Mouse (Mus musculus) forebrain, embryonic 11.5 days (tissue): ENCODE results near the gene Rps16. TPM values are rescaled to one million over a fixed set of nuclear protein-coding genes. Genes with fewer than 3 reads are reported as not detected.
A peak's percentile ranks its signal among the peaks of the same experiment; 100 is the strongest.

Source experiments
- ATAC-seq: fragments of 200-750 bp; cut with Nextera tagmentation; replicated peaks from 2 replicates; pipeline ENCODE4 v1.8.0; 2017; ENCODE audit warnings: moderate TSS enrichment; ENCODE audit not compliant: low FRiP score
- DNase-seq: peaks from one replicate; pipeline ENCODE4 v3.0.0-alpha.2; 2017; ENCODE audit warnings: low spot score
- H3K27ac ChIP-seq: fragments of 300-500 bp; sonication (generic); 2 replicates; pipeline ENCODE4 v1.5.1; 2014; ENCODE audit warnings: low read depth, low read length
- H3K27me3 ChIP-seq: fragments of 300-500 bp; sonication (generic); 2 replicates; pipeline ENCODE4 v1.6.1; 2014; ENCODE audit warnings: mild to moderate bottlenecking, low read length, mixed read lengths; ENCODE audit not compliant: control insufficient read depth, insufficient read depth
- H3K36me3 ChIP-seq: fragments of 300-500 bp; sonication (generic); 2 replicates; pipeline ENCODE4 v1.6.1; 2014; ENCODE audit warnings: mild to moderate bottlenecking, low read length, moderate library complexity, mixed read lengths; ENCODE audit not compliant: control insufficient read depth, insufficient read depth
- H3K4me1 ChIP-seq: fragments of 300-500 bp; sonication (generic); replicated peaks from 2 replicates; pipeline ENCODE4 v1.6.1; 2014; ENCODE audit warnings: low read length, mixed read lengths; ENCODE audit not compliant: control insufficient read depth, insufficient read depth
- H3K4me2 ChIP-seq: fragments of 300-500 bp; sonication (generic); 2 replicates; pipeline ENCODE4 v1.6.1; 2014; ENCODE audit warnings: low read depth, mild to moderate bottlenecking, low read length, moderate library complexity, mixed read lengths; ENCODE audit not compliant: severe bottlenecking
- H3K4me3 ChIP-seq: fragments of 300-500 bp; sonication (generic); 2 replicates; pipeline ENCODE4 v1.5.1; 2014; ENCODE audit warnings: low read depth, low read length
- H3K9ac ChIP-seq: fragments of 300-500 bp; sonication (generic); 2 replicates; pipeline ENCODE4 v1.6.1; 2014; ENCODE audit warnings: low read length
- H3K9me3 ChIP-seq: fragments of 300-500 bp; sonication (generic); 2 replicates; pipeline ENCODE4 v1.6.1; 2016; ENCODE audit warnings: low read length, mixed read lengths; ENCODE audit not compliant: control insufficient read depth
- WGBS: fragments of 180-500 bp; shearing (Covaris S2); extraction: QIAGEN DNeasy Blood & Tissue Kit; methylation state at CpG from one replicate; pipeline ENCODE4 v1.1.7; 2014; 5-methylcytosine and 5-hydroxymethylcytosine counted together
- polyA plus RNA-seq: library from polyadenylated mRNA; unstranded; fragments of >200 nt; fragmentation: Nextera tagmentation; extraction: Ambion mirVana; gene quantifications from 2 replicates; pipeline ENCODE4 v1.2.1, GENCODE M21; 2014

Gene Rps16
- polyA plus RNA-seq, 1 experiment from 2014 or later: 782 TPM

DNA sequence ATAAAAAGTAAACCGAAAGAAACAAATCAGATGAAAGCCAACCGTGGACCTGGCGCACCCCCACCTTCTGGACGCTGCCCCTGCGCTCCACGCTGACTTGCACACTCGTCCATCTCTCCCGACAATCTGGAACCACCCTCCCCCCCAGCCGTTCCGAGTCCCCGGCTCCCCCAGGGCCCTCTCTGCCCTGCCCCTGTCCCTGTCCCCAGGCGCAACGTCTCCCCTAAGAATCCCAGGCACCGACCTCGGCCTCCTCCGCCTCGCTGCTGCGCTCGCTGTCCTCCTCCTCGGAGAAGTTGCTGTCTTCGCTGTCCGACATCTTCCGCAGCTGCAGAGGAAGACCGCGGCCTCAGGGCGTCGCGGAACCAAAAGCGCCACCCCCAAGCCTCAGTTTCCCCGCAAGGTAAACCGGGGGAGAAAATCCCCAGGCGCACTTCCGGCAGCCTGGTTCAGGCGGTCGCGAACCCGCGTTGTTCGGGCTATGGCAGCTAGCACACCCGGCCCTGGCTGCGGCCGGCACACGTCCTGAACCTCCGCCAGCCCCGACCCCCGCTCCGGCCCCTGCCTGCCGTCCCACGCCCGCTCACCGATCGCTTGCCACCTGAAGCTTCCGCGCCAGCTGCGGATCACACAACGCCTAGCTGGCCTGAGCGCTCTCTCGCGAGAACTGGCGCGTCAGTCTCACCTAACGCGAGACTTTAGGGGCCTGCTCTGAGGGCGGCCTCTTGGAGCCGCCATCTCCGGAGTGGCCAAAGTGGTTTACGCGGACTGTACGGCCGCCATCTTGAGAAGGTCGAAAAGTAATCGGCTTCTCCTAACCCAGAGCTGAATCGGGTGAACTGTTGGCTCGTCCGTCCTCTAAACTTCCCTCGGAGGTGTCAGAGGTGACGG, 12.1 kb upstream of the Rps16 start, which contains the start of gene Supt5:
Supt5 (minus strand) TSS at position 639 of the 891 bp plus-strand sequence.
- peak; percentile 97 for DNase-seq
- peak; percentile 98 for ATAC-seq
- peaks cover 2% of the 10 kb centered on the region; the same call in 1 of the 2 replicates for H3K4me1 ChIP-seq
- H3K4me3 ChIP-seq: peak within 1 kb of the TSS; percentile 99
- peak within 1 kb of the TSS; percentile 80 for H3K4me2 ChIP-seq
- H3K9me3 ChIP-seq: no peaks in the 10 kb centered on the region
- H3K27ac ChIP-seq: peak within 1 kb of the TSS; percentile 54
- WGBS: under 1% methylated on average over 77 of the region's 77 CpGs
- H3K27me3 ChIP-seq: no peaks in the 10 kb centered on the region
- no peaks in the 10 kb centered on the region; the same call in 1 of the 2 replicates for H3K36me3 ChIP-seq
- H3K9ac ChIP-seq: peak within 1 kb of the TSS; percentile 95

DNA sequence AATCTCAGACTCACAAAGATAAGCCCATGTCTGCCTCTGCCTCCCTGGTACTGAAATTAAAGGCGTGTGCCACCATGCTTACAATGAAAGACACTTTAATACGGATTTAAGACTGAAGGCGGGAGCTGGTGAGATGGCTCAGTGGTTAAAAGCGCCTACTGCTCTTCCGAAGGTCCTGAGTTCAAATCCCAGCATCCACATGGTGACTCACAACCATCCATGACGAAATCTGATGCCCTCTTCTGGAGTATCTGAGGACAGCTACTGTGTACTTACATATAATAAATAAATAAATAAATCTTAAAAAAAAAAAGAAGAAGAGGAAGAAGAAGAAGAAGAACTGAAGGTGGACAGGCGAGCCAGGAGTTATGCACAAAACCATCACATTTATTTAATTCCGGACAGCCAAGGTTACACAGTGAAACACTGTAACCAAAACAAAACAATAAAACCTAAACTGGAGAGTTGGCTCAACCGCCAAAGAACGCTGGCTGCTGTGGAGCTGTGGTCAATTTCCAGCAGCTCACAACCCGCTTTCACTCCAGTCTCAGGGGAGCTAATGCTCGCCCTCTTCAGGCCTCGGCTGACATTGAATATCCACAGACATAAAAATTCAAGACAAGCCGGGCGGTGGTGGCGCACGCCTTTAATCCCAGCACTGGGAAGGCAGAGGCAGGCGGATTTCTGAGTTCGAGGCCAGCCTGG, 11.1 kb upstream of the Rps16 start:
- WGBS: 84% methylated on average over 19 of the region's 19 CpGs
- Histone ChIP-seq H3K9me3 (no peaks in the 10 kb centered on the region), H3K27me3 (no peaks in the 10 kb centered on the region), H3K4me1 (peaks cover 2% of the 10 kb centered on the region; the same call in 1 of the 2 replicates), H3K36me3 (no peaks in the 10 kb centered on the region; the same call in 1 of the 2 replicates), H3K9ac (peak overlapping the region; percentile 95), H3K4me3 (peak overlapping the region; percentile 99), H3K27ac (peak overlapping the region; percentile 54; the same call in 1 of the 2 replicates), H3K4me2 (peak overlapping the region; percentile 60)
- ATAC-seq (no peak; the same call in 1 of the 2 replicates), DNase-seq (no peak)

DNA sequence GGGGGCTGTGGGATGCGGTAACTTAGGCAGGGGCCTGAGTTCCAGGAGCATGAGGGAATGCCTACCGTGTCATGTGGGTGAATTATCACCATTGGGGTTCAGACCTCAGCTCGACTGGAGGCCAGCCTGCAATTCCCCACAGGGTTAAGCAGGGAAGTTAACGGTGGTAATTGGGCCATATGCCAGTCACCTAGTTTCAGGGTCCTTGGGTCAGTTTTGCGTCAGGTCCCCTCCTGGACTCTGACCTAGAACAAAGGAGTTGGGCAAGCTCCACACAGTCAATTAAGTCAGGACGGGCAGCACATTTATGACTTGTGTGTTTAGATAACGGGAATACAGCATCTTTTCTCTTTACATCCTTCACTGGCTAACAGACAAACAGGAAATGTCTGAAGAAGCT, 9.1 kb upstream of the Rps16 start:
- DNase-seq (no peak), ATAC-seq (no peak)
- Histone ChIP-seq H3K9me3 (no peaks in the 10 kb centered on the region), H3K27ac (no peak overlapping the region), H3K9ac (no peak overlapping the region), H3K4me1 (peaks cover 2% of the 10 kb centered on the region; the same call in 1 of the 2 replicates), H3K4me2 (no peak overlapping the region), H3K4me3 (no peak overlapping the region), H3K27me3 (no peaks in the 10 kb centered on the region), H3K36me3 (no peaks in the 10 kb centered on the region)
- 51% methylated on average over 7 of the region's 7 CpGs for WGBS

DNA sequence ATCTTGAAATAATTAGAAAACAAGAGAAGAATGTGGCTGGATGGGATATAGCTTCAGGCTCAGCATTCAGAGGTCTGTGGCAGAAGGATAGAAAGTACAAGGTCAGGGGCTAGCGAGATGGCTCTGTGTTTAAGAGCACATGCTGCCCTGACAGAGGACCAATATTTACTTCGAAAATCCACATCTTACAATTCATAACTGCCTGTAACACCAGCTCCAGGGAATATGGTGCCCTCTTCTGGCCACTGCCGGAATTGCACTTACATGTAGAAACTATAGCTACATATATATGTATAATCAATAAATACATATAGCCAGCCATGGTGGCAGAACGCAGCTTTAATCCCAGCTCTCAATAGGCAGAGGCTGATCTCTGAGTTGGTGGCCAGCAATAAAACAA, 5.8 kb upstream of the Rps16 start:
- no peak overlapping the region for H3K4me2 ChIP-seq
- no peaks in the 10 kb centered on the region for H3K27me3 ChIP-seq
- H3K4me3 ChIP-seq: no peak overlapping the region
- no peaks in the 10 kb centered on the region for H3K36me3 ChIP-seq
- DNase-seq (peak; percentile 89), ATAC-seq (no peak)
- H3K27ac ChIP-seq: no peak overlapping the region
- H3K4me1 ChIP-seq: no peaks in the 10 kb centered on the region
- no peaks in the 10 kb centered on the region for H3K9me3 ChIP-seq
- H3K9ac ChIP-seq: no peak overlapping the region
- 9% methylated on average over 4 of the region's 4 CpGs for WGBS

DNA sequence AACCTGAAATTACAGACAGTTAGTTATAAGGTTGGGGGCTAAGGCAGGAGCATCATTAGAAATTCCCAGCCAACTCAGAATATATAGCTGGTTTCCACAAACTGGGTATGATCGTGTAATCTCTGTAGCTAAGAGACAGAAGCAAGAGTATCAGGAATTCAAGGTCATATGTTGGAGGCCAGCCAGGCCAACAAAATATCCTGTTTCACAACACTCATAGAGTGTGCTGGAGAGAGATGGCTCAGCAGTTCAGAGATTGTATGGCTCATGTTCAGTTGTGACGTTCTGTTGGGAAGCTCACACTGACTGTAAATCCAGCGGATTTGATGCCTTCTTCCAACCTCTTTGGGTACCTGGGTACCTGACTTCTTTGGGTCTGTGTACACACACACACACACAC, 2.7 kb upstream of the Rps16 start:
- H3K27me3 ChIP-seq: no peaks in the 10 kb centered on the region
- peaks cover 9% of the 10 kb centered on the region for H3K4me1 ChIP-seq
- no peak for DNase-seq
- 79% methylated on average over 3 of the region's 3 CpGs for WGBS
- H3K36me3 ChIP-seq: no peaks in the 10 kb centered on the region
- no peak overlapping the region for H3K9ac ChIP-seq
- no peak overlapping the region for H3K4me3 ChIP-seq
- no peak overlapping the region for H3K27ac ChIP-seq
- no peak for ATAC-seq
- no peaks in the 10 kb centered on the region for H3K9me3 ChIP-seq
- H3K4me2 ChIP-seq: no peak overlapping the region

DNA sequence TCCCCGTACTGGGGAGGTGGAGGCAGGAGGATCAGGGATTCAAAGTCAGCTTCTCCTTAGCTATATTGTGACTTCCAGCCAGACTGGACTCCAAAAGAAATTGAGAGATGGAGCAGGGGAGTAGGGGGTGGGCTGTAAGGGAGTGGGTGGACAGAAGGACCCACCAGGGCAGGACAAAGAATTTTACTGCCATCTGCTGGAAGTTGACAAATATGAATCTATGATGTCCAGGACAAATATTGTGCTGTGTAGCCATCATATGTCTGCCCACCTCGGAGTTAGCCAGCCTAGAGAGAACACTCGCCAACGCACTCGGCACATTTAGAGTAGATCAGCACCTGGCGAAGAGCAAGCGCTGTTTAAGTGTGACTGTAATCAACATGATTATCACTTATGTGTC, 1.9 kb upstream of the Rps16 start:
- Histone ChIP-seq H3K4me1 (peaks cover 9% of the 10 kb centered on the region), H3K9ac (no peak overlapping the region), H3K4me2 (no peak overlapping the region), H3K36me3 (peaks cover 6% of the 10 kb centered on the region), H3K4me3 (no peak overlapping the region), H3K9me3 (no peaks in the 10 kb centered on the region), H3K27me3 (no peaks in the 10 kb centered on the region), H3K27ac (no peak overlapping the region)
- 86% methylated on average over 7 of the region's 7 CpGs for WGBS
- DNase-seq: no peak
- ATAC-seq: no peak

DNA sequence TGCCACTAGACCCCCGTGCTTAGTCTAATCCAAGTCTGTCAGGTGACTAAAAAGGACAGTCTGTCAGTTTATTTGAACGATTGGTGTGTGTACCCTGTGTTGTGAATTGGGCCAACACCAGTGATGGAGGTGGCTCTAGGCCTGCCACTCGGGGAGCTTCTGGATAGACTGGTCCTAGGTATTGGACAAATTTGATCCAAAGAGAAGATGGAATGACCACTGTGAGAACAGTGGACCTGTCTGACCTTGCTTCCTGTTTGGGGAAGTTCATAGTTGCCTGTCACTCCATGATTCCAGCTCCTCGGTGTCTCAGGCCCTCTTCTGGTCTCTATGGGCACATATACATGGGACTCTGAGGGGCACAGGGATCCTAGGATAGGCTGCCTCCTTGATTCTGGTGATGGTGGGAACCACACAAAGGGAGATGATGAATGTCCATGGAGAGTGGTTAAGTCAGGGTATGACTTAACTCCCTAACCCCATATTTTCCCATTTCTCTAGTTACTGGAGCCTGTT, 1.3 kb downstream of the Rps16 start:
- Histone ChIP-seq H3K4me3 (peak overlapping the region; percentile 93), H3K27ac (no peak overlapping the region), H3K9me3 (no peaks in the 10 kb centered on the region), H3K9ac (peak overlapping the region; percentile 85), H3K4me2 (peak overlapping the region; percentile 70), H3K27me3 (no peaks in the 10 kb centered on the region), H3K36me3 (peaks cover 9% of the 10 kb centered on the region), H3K4me1 (peaks cover 9% of the 10 kb centered on the region)
- WGBS: 43% methylated on average over 4 of the region's 4 CpGs
- DNase-seq (no peak), ATAC-seq (no peak)

DNA sequence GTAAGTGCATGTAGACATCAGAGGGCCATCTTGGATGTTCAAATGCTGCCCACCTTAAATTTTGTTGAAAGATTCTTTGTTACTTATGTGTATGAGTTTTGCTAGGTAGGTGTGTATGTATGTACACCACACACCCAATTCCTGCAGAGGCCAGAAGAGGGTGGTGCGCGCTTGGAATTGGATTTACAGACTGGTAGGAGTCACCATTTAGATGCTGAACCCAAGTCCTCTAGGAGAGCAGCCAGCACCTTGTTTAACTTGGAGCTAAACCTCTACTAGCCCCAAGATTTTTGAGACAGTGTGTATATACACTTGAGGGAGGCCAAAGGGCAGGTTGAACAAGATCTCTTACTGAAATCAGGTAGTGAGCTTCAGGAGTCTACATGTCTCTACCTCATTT, 2.8 kb downstream of the Rps16 start:
- ATAC-seq: no peak
- Histone ChIP-seq H3K9me3 (no peaks in the 10 kb centered on the region), H3K27me3 (no peaks in the 10 kb centered on the region), H3K36me3 (peaks cover 9% of the 10 kb centered on the region), H3K4me1 (peaks cover 17% of the 10 kb centered on the region), H3K4me2 (no peak overlapping the region), H3K4me3 (no peak overlapping the region; the same call in 1 of the 2 replicates), H3K27ac (no peak overlapping the region), H3K9ac (no peak overlapping the region)
- WGBS: 94% methylated on average over 2 of the region's 2 CpGs
- DNase-seq: no peak
